Mouse (Mus musculus): Measurements from ENCODE around the gene Syndig1l. TPM values are rescaled to one million over a fixed set of nuclear protein-coding genes. Genes with fewer than 3 reads are reported as not detected.

Gene Syndig1l
- polyA plus RNA-seq, 1 experiment from 2014 or later, result not detected

DNA sequence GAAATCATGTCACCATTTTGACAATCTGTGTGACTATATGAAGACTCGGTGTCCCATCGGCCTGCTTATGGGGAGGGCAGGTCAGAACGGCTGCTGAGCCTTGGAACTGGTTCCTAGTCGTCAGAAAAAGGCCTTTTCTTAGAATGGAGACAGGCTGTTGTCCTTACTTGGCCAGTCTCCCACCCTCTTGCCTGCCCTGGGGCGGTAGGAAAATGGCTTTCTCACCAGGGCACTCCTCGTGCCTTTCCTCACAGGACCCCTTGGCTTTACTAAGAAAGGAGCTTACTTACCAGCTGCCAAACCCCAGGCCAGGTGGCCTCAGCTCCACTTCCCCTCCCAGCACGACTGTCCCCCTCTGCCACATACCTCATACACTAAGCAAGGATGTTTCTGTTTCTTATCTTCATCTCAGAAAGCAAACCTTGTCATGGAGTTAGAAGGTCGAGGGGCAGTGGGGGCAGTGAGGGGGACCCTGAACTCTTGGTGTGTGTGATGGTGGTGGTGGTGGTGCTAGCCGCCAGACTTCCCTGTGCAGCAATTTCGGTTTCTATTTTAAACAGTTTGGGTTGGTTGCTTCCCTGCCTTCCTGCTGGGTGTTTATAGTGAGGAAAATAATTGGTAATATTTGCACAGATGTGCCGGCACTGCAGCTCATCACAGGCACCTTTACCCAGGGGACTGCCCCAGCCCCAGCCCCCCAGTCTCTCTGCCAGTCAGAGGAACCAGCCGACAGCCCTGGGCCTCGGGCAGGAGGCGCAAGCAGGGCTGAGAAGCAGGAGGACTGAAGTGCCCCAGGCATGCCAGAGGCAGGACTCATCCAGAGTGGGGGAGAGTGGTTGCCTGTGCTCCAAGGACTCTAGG, 23.7 kb downstream of the Syndig1l start:
- no peak overlapping the region for H3K27ac ChIP-seq (ENCODE audit: low read depth)
- no peaks in the 10 kb centered on the region for H3K36me3 ChIP-seq (ENCODE audit: insufficient read depth)
- DNase-seq, result no peak
- ATAC-seq (ENCODE audit: insufficient read depth), result no peak
- no peak overlapping the region for H3K4me3 ChIP-seq (ENCODE audit: low read depth, low read length)
- H3K9me3 ChIP-seq (ENCODE audit: low read depth, low read length), result no peaks in the 10 kb centered on the region
- no peaks in the 10 kb centered on the region for H3K4me1 ChIP-seq (ENCODE audit: insufficient read depth)
- no peak for TF ChIP-seq CTCF (IDR thresholded peaks at IDR 0.05; ENCODE audit: low read depth)
- 26% methylated on average over 14 of the region's 14 CpGs for WGBS
- no peaks in the 10 kb centered on the region for H3K27me3 ChIP-seq (ENCODE audit: insufficient read depth, low read length)
- H3K9ac ChIP-seq, result no peak overlapping the region
- H3K4me2 ChIP-seq, result no peak overlapping the region

DNA sequence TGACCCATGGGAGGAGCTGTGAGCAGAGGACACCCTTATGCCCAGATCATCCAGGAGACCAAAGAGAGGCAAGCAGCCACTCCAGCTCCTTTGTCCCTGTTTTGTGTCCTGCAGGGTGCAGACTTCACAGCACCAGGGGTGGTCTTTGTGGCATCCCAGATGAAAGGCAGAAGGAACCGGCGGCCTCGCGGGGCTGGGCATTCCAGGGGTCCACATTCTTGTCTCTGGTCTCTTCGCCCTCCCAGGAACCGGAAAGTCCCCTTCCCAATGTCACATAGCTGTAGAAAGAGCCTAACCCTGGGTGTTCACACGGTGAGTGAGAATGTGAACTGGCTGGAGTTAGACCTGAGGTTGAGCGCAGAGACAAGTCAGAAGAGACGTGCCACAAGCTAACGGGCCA, 27.0 kb downstream of the Syndig1l start:
- H3K4me1 ChIP-seq (ENCODE audit: insufficient read depth), result no peaks in the 10 kb centered on the region
- WGBS, result 18% methylated on average over 10 of the region's 10 CpGs
- no peak for ATAC-seq (ENCODE audit: insufficient read depth)

DNA sequence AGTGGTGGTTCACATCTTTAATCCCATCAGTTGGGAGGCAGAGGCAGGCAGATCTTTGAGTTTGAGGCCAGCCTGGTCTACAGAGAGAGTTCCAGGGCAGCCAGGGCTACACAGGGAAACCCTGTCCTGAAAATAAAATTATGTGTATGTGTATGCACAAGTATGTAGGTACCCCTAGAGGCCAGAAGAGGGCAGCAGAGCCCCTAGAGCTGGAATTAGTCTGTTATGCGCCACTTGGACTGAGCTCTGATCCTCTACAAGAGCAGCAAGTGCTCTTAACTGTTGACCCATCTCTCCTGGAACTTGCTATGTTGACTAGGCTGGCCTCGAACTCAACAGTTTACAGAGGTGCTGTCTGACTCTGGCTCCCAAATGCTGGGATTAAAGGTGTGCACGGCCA, 28.1 kb downstream of the Syndig1l start:
- DNase-seq, result peak; percentile 21
- no peak overlapping the region for H3K4me2 ChIP-seq
- no peaks in the 10 kb centered on the region for H3K4me1 ChIP-seq (ENCODE audit: insufficient read depth)
- H3K4me3 ChIP-seq (ENCODE audit: low read depth, low read length), result no peak overlapping the region
- no peaks in the 10 kb centered on the region for H3K36me3 ChIP-seq (ENCODE audit: insufficient read depth)
- H3K9ac ChIP-seq, result no peak overlapping the region
- H3K9me3 ChIP-seq (ENCODE audit: low read depth, low read length), result no peaks in the 10 kb centered on the region
- WGBS, result 77% methylated on average over 3 of the region's 3 CpGs
- no peak for ATAC-seq (ENCODE audit: insufficient read depth)
- peak; percentile 18 for TF ChIP-seq CTCF (IDR thresholded peaks at IDR 0.05; ENCODE audit: low read depth)
- H3K27me3 ChIP-seq (ENCODE audit: insufficient read depth, low read length), result no peaks in the 10 kb centered on the region
- no peak overlapping the region for H3K27ac ChIP-seq (ENCODE audit: low read depth)

More for the DNA sequence above, 27.0 kb downstream of the Syndig1l start:
- Histone ChIP-seq H3K27me3 (ENCODE audit: insufficient read depth, low read length) (no peaks in the 10 kb centered on the region), H3K9ac (no peak overlapping the region), H3K4me2 (no peak overlapping the region), H3K27ac (ENCODE audit: low read depth) (no peak overlapping the region), H3K9me3 (ENCODE audit: low read depth, low read length) (no peaks in the 10 kb centered on the region), H3K4me3 (ENCODE audit: low read depth, low read length) (no peak overlapping the region), H3K36me3 (ENCODE audit: insufficient read depth) (no peaks in the 10 kb centered on the region)
- no peak for TF ChIP-seq CTCF (IDR thresholded peaks at IDR 0.05; ENCODE audit: low read depth)
- DNase-seq, result no peak

DNA sequence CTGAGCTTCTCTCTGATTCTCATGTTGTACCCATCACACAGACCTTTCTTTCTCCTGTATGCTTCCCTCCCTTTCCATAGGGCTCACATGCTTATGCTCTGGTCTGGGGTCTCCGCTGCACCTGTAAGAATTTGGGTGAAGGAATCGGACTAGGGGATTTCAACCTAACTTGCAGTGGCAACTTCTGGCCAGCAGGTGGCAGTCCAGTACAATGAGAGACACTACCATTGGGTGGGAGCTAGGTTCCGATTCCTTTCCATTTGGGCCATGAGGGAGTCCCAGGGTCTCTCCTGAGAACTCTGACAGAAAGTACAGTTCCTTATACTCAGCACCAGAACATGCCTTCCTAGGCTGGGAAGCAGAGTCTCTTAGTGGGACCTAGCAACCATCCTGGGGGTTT, 44.7 kb downstream of the Syndig1l start:
- Histone ChIP-seq H3K27me3 (ENCODE audit: insufficient read depth, low read length) (no peaks in the 10 kb centered on the region), H3K36me3 (ENCODE audit: insufficient read depth) (no peaks in the 10 kb centered on the region), H3K4me3 (ENCODE audit: low read depth, low read length) (no peak overlapping the region), H3K4me2 (no peak overlapping the region), H3K27ac (ENCODE audit: low read depth) (no peak overlapping the region), H3K9ac (no peak overlapping the region), H3K9me3 (ENCODE audit: low read depth, low read length) (no peaks in the 10 kb centered on the region), H3K4me1 (ENCODE audit: insufficient read depth) (no peaks in the 10 kb centered on the region)
- peak; percentile 95 for TF ChIP-seq CTCF (IDR thresholded peaks at IDR 0.05; ENCODE audit: low read depth)
- 14% methylated on average over 3 of the region's 3 CpGs for WGBS
- ATAC-seq (ENCODE audit: insufficient read depth) (no peak), DNase-seq (peak; percentile 84)

DNA sequence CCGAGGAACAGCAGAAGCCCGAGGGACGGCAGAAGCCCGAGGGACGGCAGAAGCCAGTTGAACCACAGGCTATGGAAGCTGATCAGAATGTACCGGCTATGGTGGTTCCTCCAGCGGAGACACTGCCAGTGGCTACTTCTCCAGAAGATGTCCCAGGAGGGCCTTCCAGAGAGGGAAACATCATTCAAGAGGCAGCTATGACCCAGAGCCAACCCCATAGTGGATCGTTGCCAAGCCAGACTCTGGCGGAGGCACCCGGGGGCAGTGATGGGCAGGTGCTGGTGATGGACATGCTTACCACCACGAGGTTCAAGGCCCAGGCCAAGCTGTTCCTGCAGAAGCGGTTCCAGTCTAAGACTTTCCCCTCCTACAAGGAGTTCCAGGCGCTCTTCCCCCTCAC, 48.4 kb downstream of the Syndig1l start:
- H3K27me3 ChIP-seq (ENCODE audit: insufficient read depth, low read length), result no peaks in the 10 kb centered on the region
- H3K36me3 ChIP-seq (ENCODE audit: insufficient read depth), result no peaks in the 10 kb centered on the region
- ATAC-seq (ENCODE audit: insufficient read depth) (no peak), DNase-seq (no peak)
- no peaks in the 10 kb centered on the region for H3K4me1 ChIP-seq (ENCODE audit: insufficient read depth)
- no peak overlapping the region for H3K9ac ChIP-seq
- WGBS, result 74% methylated on average over 13 of the region's 13 CpGs
- TF ChIP-seq CTCF (IDR thresholded peaks at IDR 0.05; ENCODE audit: low read depth), result no peak
- no peak overlapping the region for H3K4me2 ChIP-seq
- no peaks in the 10 kb centered on the region for H3K9me3 ChIP-seq (ENCODE audit: low read depth, low read length)
- H3K4me3 ChIP-seq (ENCODE audit: low read depth, low read length), result no peak overlapping the region
- H3K27ac ChIP-seq (ENCODE audit: low read depth), result no peak overlapping the region

DNA sequence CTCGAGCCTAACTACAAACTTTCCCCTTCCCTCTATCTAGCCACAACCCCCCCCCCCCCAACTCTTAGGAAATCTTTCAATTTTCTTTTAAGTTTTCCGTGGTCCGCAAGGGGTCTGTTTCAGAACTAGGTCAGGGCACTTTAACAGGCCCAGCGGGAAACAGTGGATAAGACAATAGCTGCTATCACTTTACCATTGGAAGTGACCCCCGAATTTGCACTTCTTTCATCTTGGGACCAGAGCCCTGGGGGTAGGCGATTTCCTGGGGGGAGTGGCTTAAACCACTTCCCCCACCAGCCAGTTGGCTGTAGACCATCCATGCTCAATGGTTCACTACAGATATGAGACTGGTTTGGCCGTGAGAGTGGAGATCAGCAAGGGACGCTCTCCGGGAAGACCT, 58.0 kb downstream of the Syndig1l start, which contains the start of gene Vrtn:
Gene Vrtn (plus strand): TSS at position 366 of the 400 bp plus-strand sequence.
- no peaks in the 10 kb centered on the region for H3K4me1 ChIP-seq (ENCODE audit: insufficient read depth)
- peaks cover 45% of the 10 kb centered on the region for H3K27me3 ChIP-seq (ENCODE audit: insufficient read depth, low read length)
- ATAC-seq (ENCODE audit: insufficient read depth) (no peak), DNase-seq (no peak)
- H3K9ac ChIP-seq, result no peak within 1 kb of the TSS
- H3K4me2 ChIP-seq, result no peak within 1 kb of the TSS
- no peak within 1 kb of the TSS for H3K27ac ChIP-seq (ENCODE audit: low read depth)
- no peak within 1 kb of the TSS for H3K4me3 ChIP-seq (ENCODE audit: low read depth, low read length)
- WGBS, result 5% methylated on average over 9 of the region's 9 CpGs
- H3K36me3 ChIP-seq (ENCODE audit: insufficient read depth), result no peaks in the 10 kb centered on the region
- H3K9me3 ChIP-seq (ENCODE audit: low read depth, low read length), result no peaks in the 10 kb centered on the region
- no peak for TF ChIP-seq CTCF (IDR thresholded peaks at IDR 0.05; ENCODE audit: low read depth)

DNA sequence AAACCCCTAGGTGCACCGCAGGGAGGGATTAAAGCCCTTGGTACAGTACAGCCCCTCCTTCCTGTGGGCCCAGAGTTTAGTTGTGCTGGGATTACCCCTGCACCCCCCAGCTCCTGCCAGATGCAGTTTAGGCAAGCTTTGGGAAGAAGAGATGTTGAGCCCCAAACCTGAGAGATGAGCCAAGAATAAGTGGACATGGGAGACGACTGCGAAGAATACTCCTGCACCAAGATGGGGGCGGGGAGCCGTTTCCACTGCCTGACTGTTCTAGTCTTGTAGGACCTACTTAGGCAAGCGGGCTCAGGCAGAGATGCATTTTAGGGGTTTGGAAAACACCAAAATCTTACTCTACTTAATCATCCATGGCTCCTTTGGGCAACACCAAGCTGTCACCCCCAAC, 58.4 kb downstream of the Syndig1l start:
- no peak for TF ChIP-seq CTCF (IDR thresholded peaks at IDR 0.05; ENCODE audit: low read depth)
- Histone ChIP-seq H3K27ac (ENCODE audit: low read depth) (no peak overlapping the region), H3K36me3 (ENCODE audit: insufficient read depth) (no peaks in the 10 kb centered on the region), H3K9me3 (ENCODE audit: low read depth, low read length) (no peaks in the 10 kb centered on the region), H3K4me1 (ENCODE audit: insufficient read depth) (no peaks in the 10 kb centered on the region), H3K4me2 (no peak overlapping the region), H3K27me3 (ENCODE audit: insufficient read depth, low read length) (peaks cover 45% of the 10 kb centered on the region), H3K4me3 (ENCODE audit: low read depth, low read length) (no peak overlapping the region), H3K9ac (no peak overlapping the region)
- WGBS, result 15% methylated on average over 6 of the region's 6 CpGs
- no peak for DNase-seq
- ATAC-seq (ENCODE audit: insufficient read depth), result no peak
